Mouse (Mus musculus): Measurements from ENCODE around the gene Olfr955. TPM values are rescaled to one million over a fixed set of nuclear protein-coding genes. Genes with fewer than 3 reads are reported as not detected.

Olfr955 gene
- total RNA-seq (2022) = not detected

DNA sequence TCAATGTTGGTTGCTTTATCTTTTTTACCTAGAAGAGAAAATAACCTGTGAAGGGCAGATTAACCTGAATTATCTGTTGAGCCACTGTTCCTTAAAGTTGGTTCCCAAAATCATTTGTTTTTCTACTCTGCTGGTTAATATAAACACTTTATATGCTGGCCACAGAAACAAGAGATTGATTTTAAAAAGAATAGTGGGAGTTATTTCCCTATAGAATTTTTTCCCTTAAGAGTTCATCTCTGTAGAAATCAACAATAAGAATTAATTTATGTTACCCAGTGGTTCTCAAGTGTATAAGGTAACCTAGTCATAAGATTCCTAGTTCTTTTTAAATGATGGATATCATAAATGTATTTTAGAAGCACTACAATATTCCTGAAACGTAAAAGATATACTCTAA lies at the start of gene Olfr955:
Gene Olfr955 (minus strand): TSS at position 101 of the 400 bp plus-strand sequence.
- DNase-seq (ENCODE audit: low spot score in 2 of 2) = no peak

DNA sequence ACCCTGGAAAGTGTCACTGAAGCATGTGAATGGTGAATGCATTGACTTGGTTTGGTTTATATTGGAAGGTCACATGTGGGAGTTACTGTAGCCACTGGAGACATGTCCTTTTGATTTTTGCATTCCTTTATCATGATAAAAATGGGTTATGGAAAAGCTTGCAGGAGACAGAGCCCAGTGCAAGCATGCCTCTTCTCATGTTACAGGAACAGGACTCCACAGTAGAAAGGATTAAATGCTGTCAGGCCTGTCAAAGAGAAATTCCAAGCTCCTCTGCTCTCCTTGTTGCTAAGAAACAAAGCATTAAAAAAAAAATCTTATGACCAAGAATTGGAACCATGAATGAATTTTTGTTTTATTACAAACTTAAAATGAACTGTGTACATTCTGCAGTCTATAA lies 46.9 kb upstream of the Olfr955 start:
- DNase-seq (ENCODE audit: low spot score in 2 of 2) = no peak

DNA sequence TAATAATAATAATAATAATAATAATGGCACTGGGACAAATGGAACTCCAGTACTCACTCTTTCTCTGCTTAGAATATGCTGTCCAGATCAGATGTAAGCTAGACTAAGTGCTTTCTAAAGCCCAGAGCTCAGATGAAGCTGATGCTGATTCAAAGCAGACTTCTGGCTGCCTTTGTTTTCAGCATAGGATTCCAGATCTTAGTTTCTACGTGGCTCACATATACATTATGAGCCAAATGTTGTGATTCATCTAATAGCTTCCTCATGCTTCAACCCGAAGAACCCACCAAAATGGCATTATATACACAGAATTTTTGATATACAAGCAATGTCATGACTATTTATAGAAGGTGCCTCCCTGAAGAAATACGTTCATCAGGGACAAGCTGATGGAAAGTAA lies 43.8 kb upstream of the Olfr955 start, which contains the start of gene Olfr957:
Gene Olfr957 (minus strand): TSS at position 279 of the 400 bp plus-strand sequence.
- no peak for DNase-seq (ENCODE audit: low spot score in 2 of 2)

DNA sequence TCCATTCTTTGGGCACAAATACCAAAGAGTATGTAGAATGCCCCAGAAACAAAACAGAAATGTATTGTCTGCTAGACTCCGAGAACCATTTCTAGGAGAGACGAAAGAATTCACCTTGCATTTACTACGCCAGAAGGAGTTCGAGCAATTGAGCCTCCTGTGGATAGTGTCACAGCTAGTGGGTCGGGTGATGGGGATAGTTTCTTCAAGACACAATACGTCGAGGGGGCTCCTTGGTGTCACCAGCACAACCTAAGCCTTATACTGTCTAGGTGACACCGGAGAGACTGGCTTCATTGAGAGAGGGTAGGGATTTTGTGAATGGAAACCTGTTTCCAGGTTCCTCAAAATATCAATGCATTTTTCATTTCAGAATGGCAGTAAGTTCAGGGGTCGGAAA lies 37.7 kb upstream of the Olfr955 start:
- no peak for DNase-seq (ENCODE audit: low spot score in 2 of 2)

DNA sequence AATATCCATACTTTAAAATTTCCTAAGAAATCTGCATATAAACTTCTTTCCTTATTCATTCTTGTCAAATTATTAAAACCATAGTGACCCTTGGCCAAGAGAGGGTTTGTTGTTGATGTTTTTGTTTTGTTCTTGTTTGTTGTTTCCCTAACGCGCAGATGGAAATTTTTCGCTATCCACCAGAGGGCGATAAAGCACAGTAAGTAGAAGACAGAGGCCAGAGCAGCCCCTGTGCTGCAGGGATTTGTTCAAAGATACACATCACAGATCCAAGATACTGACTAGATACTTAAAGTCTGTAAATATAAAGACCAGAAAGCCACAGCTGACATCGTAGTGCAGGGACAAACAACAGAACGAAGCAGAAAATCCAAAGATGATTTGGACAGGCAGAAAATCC lies 37.3 kb upstream of the Olfr955 start:
- DNase-seq (ENCODE audit: low spot score in 2 of 2) = no peak

DNA sequence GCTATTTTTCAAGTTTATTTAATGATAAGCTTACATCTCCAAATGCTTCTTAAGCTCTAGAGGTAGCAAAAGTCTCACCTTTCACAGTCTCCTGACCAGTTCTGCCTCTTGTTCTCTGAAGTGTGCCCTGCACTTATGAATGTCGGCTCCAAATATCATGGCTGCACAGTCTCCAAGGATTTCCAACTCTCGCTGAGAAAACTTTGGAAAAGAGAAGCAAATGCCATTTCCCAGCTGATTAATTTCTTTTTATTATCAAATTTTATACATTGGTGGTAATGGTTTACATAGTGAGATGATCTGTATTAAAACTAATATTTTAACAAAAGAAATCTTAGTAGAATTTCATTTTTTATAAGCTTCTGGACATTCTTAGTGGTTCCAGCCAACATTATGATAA lies 22.2 kb upstream of the Olfr955 start, which contains the start of gene Olfr44:
Gene Olfr44 (minus strand): TSS at position 101 of the 400 bp plus-strand sequence.
- no peak for DNase-seq (ENCODE audit: low spot score in 2 of 2)

DNA sequence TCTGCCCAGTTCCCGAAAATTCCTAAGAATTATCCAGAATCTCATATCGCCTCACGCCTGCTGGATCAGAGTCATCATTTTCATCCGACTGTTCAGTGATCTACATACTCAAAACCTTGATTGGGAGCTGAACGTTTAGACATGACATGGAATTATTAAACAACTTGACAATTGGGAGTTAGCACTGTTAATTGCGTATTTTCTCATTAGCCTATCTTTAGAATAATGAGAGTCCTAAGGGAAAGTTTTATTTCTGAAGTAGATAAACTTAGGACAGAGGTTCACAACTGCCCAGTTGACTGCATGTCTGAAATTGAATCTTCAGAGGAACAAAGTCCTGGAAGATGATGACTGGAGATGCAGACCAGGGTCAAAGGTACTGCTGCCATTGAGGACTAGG lies 15.3 kb downstream of the Olfr955 start, which contains the start of gene Olfr954:
Gene Olfr954 (plus strand): TSS at position 301 of the 400 bp plus-strand sequence.
- no peak for DNase-seq (ENCODE audit: low spot score in 2 of 2)

DNA sequence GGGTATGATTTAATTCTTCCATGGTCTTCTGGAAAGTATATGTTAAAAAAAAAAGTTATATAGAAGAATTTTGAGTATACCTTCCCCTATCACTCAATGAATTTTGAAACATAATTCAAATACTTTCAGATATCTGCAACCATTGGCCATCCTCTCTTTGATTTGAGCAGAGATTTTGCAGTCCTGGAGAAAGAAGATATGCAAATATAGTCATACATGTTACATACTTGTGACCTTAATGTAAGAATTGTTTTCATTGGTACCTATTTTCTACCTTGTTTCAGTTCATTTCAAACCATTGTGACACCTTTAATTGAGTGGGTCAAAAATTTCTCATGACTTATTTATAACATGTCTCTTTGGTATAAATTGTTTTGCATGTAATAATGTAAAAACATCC lies 44.7 kb downstream of the Olfr955 start, which contains the start of gene Olfr952:
Gene Olfr952 (minus strand): TSS at position 101 of the 400 bp plus-strand sequence.
- DNase-seq (ENCODE audit: low spot score in 2 of 2) = no peak

Other genes with a start within 250 kb of the Olfr955 start
- not detected for gene Olfr1537, start 221.9 kb downstream of the Olfr955 start, total RNA-seq (2022)
- gene Olfr945, start 195.1 kb downstream of the Olfr955 start, total RNA-seq (2022) = not detected
- gene Olfr948, start 145.9 kb downstream of the Olfr955 start, total RNA-seq (2022) = not detected
- not detected for gene Olfr951, start 84.5 kb downstream of the Olfr955 start, total RNA-seq (2022)
- not detected for gene Olfr952, start 44.8 kb downstream of the Olfr955 start, total RNA-seq (2022)
- not detected for gene Olfr954, start 15.2 kb downstream of the Olfr955 start, total RNA-seq (2022)
- not detected for gene Olfr44, start 22.1 kb upstream of the Olfr955 start, total RNA-seq (2022)
- not detected for gene Olfr957, start 43.9 kb upstream of the Olfr955 start, total RNA-seq (2022)
- gene Olfr958, start 82.1 kb upstream of the Olfr955 start, total RNA-seq (2022) = not detected
- gene Olfr959, start 103.6 kb upstream of the Olfr955 start, total RNA-seq (2022) = not detected
- under 1 TPM; 0.16 to 0.54 (median 0.34) TPM for gene AW551984, start 132.5 kb upstream of the Olfr955 start, total RNA-seq (2022)
- not detected for gene Olfr148, start 138.7 kb upstream of the Olfr955 start, total RNA-seq (2022)
- gene Olfr960, start 149.4 kb upstream of the Olfr955 start, total RNA-seq (2022) = not detected
- gene Olfr961, start 173.1 kb upstream of the Olfr955 start, total RNA-seq (2022) = not detected
- gene Olfr963, start 195.3 kb upstream of the Olfr955 start, total RNA-seq (2022) = not detected
- gene Olfr149, start 235.2 kb upstream of the Olfr955 start, total RNA-seq (2022) = not detected
- gene Olfr965, start 239.4 kb upstream of the Olfr955 start, total RNA-seq (2022) = not detected